Mouse (Mus musculus) midbrain, embryonic 12.5 days (tissue): ENCODE data around the gene Cdh22. TPM values are rescaled to one million over a fixed set of nuclear protein-coding genes. Genes with fewer than 3 reads are reported as not detected.

Source experiments
- ATAC-seq: fragments of 200-750 bp; cut with Nextera tagmentation; 2 replicates; pipeline ENCODE4 v1.8.0; 2017; ENCODE audit warnings: low read depth, moderate TSS enrichment, moderate library complexity; ENCODE audit not compliant: low FRiP score
- H3K27ac ChIP-seq: fragments of 300-500 bp; sonication (generic); replicated peaks from 2 replicates; pipeline ENCODE4 v1.5.1; 2016; ENCODE audit warnings: mild to moderate bottlenecking
- H3K27me3 ChIP-seq: fragments of 300-500 bp; sonication (generic); 2 replicates; pipeline ENCODE4 v1.6.1; 2016; ENCODE audit warnings: mild to moderate bottlenecking
- H3K36me3 ChIP-seq: fragments of 300-500 bp; sonication (generic); 2 replicates; pipeline ENCODE4 v1.6.1; 2016
- H3K4me1 ChIP-seq: fragments of 300-500 bp; sonication (generic); 2 replicates; pipeline ENCODE4 v1.6.1; 2016
- H3K4me2 ChIP-seq: fragments of 300-500 bp; sonication (generic); replicated peaks from 2 replicates; pipeline ENCODE4 v1.6.1; 2016; ENCODE audit warnings: mild to moderate bottlenecking, moderate library complexity
- H3K4me3 ChIP-seq: fragments of 300-500 bp; sonication (generic); 2 replicates; pipeline ENCODE4 v1.5.1; 2016; ENCODE audit warnings: mild to moderate bottlenecking
- H3K9ac ChIP-seq: fragments of 300-500 bp; sonication (generic); replicated peaks from 2 replicates; pipeline ENCODE4 v1.6.1; 2016; ENCODE audit warnings: mild to moderate bottlenecking, moderate library complexity
- H3K9me3 ChIP-seq: fragments of 300-500 bp; sonication (generic); 2 replicates; pipeline ENCODE4 v1.6.1; 2016; ENCODE audit warnings: mild to moderate bottlenecking
- WGBS: fragments of 180-500 bp; shearing (Covaris S2); methylation state at CpG from one replicate; pipeline ENCODE4 v1.1.7; 2016; 5-methylcytosine and 5-hydroxymethylcytosine counted together
- polyA plus RNA-seq: library from polyadenylated mRNA; unstranded; fragments of >200 nt; fragmentation: Nextera tagmentation; extraction: Ambion mirVana; gene quantifications from 2 replicates; pipeline ENCODE4 v1.2.1, GENCODE M21; 2016

The Cdh22 gene
- polyA plus RNA-seq, 1 experiment from 2014 or later = 18.8 TPM

GRCm38 (mm10) chr2:165131428-165131827 lies 103.2 kb downstream of the Cdh22 start:
- Histone ChIP-seq H3K9ac (no peak overlapping the region), H3K9me3 (no peaks in the 10 kb centered on the region), H3K27ac (peak overlapping the region; percentile 76), H3K4me2 (peak overlapping the region; percentile 18; the same call in 1 of the 2 replicates), H3K4me3 (no peak overlapping the region), H3K36me3 (no peaks in the 10 kb centered on the region), H3K27me3 (peaks cover 37% of the 10 kb centered on the region), H3K4me1 (peaks cover 86% of the 10 kb centered on the region)
- peak; percentile 48 for ATAC-seq
- WGBS = 9% methylated on average over 12 of the region's 12 CpGs

DNA sequence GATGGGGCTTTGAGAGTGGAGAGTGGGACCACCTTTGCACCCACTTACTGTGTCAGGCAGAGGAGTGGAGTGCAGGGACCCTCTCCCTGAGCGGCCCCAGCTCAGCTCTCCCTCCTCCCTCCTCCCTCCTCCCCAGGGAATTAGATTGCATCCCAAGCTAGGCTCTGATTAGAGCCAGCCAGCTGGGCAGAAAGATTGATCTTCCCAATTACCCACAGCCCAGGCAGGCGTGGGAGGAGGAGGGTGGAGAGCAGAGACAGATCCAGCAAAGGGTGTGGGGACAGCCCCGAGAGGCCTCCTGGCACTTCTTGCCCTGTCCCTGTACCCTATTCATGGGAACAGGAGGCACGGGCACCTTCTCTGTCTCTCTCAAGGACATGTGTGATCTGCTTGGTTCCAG lies 105.5 kb downstream of the Cdh22 start:
- no peak overlapping the region for H3K4me2 ChIP-seq
- no peaks in the 10 kb centered on the region for H3K36me3 ChIP-seq
- peaks cover 50% of the 10 kb centered on the region for H3K27me3 ChIP-seq
- ATAC-seq = no peak
- 0 out of 2 replicates have a peak overlapping the region, but pooled peaks have one; percentile 39 for H3K27ac ChIP-seq
- H3K4me3 ChIP-seq = no peak overlapping the region
- 50% methylated on average over 4 of the region's 4 CpGs for WGBS
- no peaks in the 10 kb centered on the region for H3K9me3 ChIP-seq
- no peak overlapping the region for H3K9ac ChIP-seq
- peaks cover 67% of the 10 kb centered on the region for H3K4me1 ChIP-seq

- Histone ChIP-seq H3K4me3 (no peak overlapping the region), H3K9ac (no peak overlapping the region), H3K4me1 (peaks cover 46% of the 10 kb centered on the region), H3K27ac (peak overlapping the region; percentile 60), H3K9me3 (no peaks in the 10 kb centered on the region), H3K36me3 (0 out of 2 replicates have a peak, but pooled peaks cover 11% of the 10 kb centered on the region), H3K27me3 (peaks cover 53% of the 10 kb centered on the region), H3K4me2 (no peak overlapping the region)
- 0 out of 2 replicates have a peak, but pooled peaks have one; percentile 41 for ATAC-seq
- 12% methylated on average over 10 of the region's 10 CpGs for WGBS
These were observed 107.6 kb downstream of the Cdh22 start for GRCm38 (mm10) chr2:165126896-165127562.

GRCm38 (mm10) chr2:165121206-165121840 lies 113.3 kb downstream of the Cdh22 start:
- H3K4me3 ChIP-seq = no peak overlapping the region
- H3K36me3 ChIP-seq = 0 out of 2 replicates have a peak, but pooled peaks cover 11% of the 10 kb centered on the region
- H3K27me3 ChIP-seq = peaks cover 64% of the 10 kb centered on the region
- H3K4me1 ChIP-seq = peaks cover 18% of the 10 kb centered on the region
- no peak overlapping the region for H3K9ac ChIP-seq
- no peaks in the 10 kb centered on the region for H3K9me3 ChIP-seq
- H3K4me2 ChIP-seq = no peak overlapping the region; the same call in 1 of the 2 replicates
- no peak overlapping the region for H3K27ac ChIP-seq
- 0 out of 2 replicates have a peak, but pooled peaks have one; percentile 38 for ATAC-seq
- 34% methylated on average over 10 of the region's 10 CpGs for WGBS

DNA sequence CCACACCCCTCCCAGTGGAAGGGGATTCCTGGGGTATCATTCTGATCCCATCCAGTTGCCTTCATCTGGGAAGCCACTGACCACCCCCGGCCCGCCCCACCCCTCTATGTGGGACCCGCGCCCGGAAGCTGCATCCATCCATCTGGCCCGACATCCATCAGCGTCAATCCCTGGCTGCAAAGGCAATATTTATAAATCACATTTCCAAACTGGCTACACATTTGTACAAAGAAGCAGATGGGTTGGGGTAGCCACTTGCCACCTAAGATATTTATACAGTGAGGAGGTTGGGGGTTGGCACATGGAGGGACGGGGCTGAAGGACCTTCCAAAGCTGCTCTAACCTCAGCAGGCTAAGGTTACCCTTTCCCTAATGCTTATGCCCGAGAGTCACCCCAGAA lies 113.9 kb downstream of the Cdh22 start:
- H3K9me3 ChIP-seq = no peaks in the 10 kb centered on the region
- H3K4me1 ChIP-seq = peaks cover 16% of the 10 kb centered on the region
- no peak overlapping the region for H3K27ac ChIP-seq
- 0 out of 2 replicates have a peak, but pooled peaks cover 11% of the 10 kb centered on the region for H3K36me3 ChIP-seq
- ATAC-seq = no peak
- H3K27me3 ChIP-seq = peaks cover 64% of the 10 kb centered on the region
- no peak overlapping the region for H3K9ac ChIP-seq
- 86% methylated on average over 9 of the region's 9 CpGs for WGBS
- H3K4me2 ChIP-seq = no peak overlapping the region
- H3K4me3 ChIP-seq = no peak overlapping the region

DNA sequence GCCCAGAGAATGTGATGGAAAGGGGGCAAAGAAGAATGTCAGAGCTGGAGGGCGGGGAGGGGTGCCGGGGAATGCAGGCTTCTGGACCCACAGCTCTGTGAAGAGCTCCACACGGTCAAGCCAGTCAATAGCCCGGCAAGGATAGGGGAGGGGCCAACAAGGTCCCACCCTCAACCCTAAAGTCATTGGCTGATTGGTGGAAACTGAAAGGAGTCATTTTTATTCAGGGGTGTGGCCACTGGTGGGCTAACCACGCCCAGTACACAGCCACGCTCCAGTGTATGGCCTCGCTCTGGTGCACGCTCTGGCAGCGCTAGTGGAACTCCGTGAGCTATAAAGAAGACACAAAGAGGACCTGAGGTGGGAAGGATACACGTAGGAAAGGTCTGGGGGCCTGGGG lies 120.9 kb downstream of the Cdh22 start:
- Histone ChIP-seq H3K4me2 (no peak overlapping the region), H3K27me3 (peaks cover 99% of the 10 kb centered on the region), H3K4me1 (peaks cover 16% of the 10 kb centered on the region), H3K9me3 (no peaks in the 10 kb centered on the region), H3K4me3 (no peak overlapping the region), H3K27ac (no peak overlapping the region), H3K36me3 (no peaks in the 10 kb centered on the region), H3K9ac (no peak overlapping the region)
- 25% methylated on average over 11 of the region's 11 CpGs for WGBS
- peak; percentile 61 for ATAC-seq

DNA sequence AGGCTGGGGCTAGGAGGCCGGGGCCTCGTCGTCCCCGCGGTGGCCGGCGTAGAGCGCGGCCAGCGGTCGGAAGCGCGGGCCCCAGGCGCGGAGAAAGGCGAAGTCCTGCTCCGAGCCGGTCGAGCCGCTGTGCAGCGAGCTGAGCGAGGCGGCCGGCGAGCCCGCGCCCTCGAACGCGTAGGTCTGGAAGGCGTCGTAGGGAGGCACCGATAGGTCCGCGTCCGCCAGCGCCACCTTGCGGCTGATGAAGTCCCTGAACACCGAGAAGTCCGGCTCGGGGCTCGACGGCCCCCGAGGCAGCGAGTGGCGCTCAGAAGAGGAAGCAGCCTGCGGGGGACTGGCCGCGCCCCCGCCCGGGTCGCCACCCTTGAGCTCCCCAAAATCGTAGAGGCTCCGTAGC lies 122.5 kb downstream of the Cdh22 start:
- Histone ChIP-seq H3K36me3 (no peaks in the 10 kb centered on the region), H3K27ac (no peak overlapping the region), H3K4me1 (peaks cover 14% of the 10 kb centered on the region), H3K9me3 (no peaks in the 10 kb centered on the region), H3K27me3 (peaks cover 97% of the 10 kb centered on the region), H3K4me3 (no peak overlapping the region), H3K4me2 (peak overlapping the region; percentile 24), H3K9ac (no peak overlapping the region)
- peak; percentile 69 for ATAC-seq
- under 1% methylated on average over 54 of the region's 54 CpGs for WGBS

GRCm38 (mm10) chr2:165106585-165106984 lies 128.1 kb downstream of the Cdh22 start:
- Histone ChIP-seq H3K4me3 (no peak overlapping the region), H3K4me2 (no peak overlapping the region), H3K27ac (no peak overlapping the region), H3K27me3 (peaks cover 89% of the 10 kb centered on the region), H3K9me3 (no peaks in the 10 kb centered on the region), H3K9ac (no peak overlapping the region), H3K36me3 (no peaks in the 10 kb centered on the region), H3K4me1 (peaks cover 18% of the 10 kb centered on the region)
- WGBS = 22% methylated on average over 18 of the region's 18 CpGs
- no peak for ATAC-seq

- Histone ChIP-seq H3K36me3 (no peaks in the 10 kb centered on the region), H3K9me3 (no peaks in the 10 kb centered on the region), H3K4me3 (no peak overlapping the region), H3K4me2 (no peak overlapping the region), H3K4me1 (peaks cover 22% of the 10 kb centered on the region), H3K27ac (no peak overlapping the region), H3K27me3 (peaks cover 88% of the 10 kb centered on the region), H3K9ac (0 out of 2 replicates have a peak overlapping the region, but pooled peaks have one; percentile 24)
- 67% methylated on average over 16 of the region's 16 CpGs for whole genome bisulfite sequencing
- no peak for ATAC-seq
These were observed 129.1 kb downstream of the Cdh22 start for GRCm38 (mm10) chr2:165105513-165106079.

DNA sequence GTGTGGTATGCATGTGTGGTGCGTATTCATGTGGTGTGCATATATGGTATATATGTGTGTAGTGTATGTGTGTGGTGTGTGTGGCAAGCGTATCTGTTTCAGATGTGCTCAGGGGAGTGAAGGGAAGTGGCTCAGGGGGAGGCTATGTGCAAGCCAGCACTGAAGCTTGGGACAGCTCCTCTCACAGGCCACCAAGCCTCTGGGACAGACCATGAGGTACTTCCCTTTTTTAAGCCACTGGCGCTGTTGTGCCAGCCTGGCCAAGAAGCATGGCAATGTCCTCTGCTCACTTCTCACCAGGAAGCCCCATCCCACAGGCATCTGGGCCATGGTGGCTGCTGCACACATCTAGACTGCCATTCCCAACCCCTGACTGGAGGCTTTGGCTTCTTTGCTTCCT lies 131.7 kb downstream of the Cdh22 start:
- H3K4me1 ChIP-seq = peaks cover 26% of the 10 kb centered on the region
- no peak for ATAC-seq
- H3K9me3 ChIP-seq = no peaks in the 10 kb centered on the region
- H3K9ac ChIP-seq = no peak overlapping the region
- H3K4me3 ChIP-seq = no peak overlapping the region
- no peak overlapping the region for H3K4me2 ChIP-seq
- 84% methylated on average over 3 of the region's 3 CpGs for WGBS
- no peaks in the 10 kb centered on the region for H3K36me3 ChIP-seq
- peaks cover 78% of the 10 kb centered on the region for H3K27me3 ChIP-seq
- no peak overlapping the region for H3K27ac ChIP-seq

DNA sequence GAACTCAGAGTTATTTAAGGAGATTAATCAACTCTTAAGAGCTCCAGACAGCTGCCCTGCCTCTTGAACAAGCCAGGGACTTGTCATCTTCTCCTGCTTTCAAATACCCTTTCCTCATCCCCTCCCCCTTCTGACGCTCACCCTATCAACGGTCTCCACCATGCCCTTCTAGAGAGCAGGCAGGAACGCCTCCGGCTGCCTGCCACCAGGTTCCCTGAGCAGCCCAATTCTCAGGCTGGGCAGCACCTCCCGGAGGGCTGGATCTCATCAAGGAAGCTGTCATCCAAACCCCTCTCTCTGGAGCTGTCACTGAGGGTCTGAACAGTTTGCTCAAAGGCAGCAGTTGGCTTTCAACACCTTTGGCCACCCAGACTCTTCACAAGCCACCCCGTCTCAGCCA lies 133.9 kb downstream of the Cdh22 start:
- no peak overlapping the region for H3K4me2 ChIP-seq
- 7% methylated on average over 6 of the region's 6 CpGs for WGBS
- no peaks in the 10 kb centered on the region for H3K36me3 ChIP-seq
- no peak overlapping the region for H3K27ac ChIP-seq
- peaks cover 32% of the 10 kb centered on the region for H3K4me1 ChIP-seq
- ATAC-seq = no peak
- H3K9ac ChIP-seq = no peak overlapping the region
- H3K27me3 ChIP-seq = peaks cover 77% of the 10 kb centered on the region
- no peaks in the 10 kb centered on the region for H3K9me3 ChIP-seq
- H3K4me3 ChIP-seq = no peak overlapping the region

DNA sequence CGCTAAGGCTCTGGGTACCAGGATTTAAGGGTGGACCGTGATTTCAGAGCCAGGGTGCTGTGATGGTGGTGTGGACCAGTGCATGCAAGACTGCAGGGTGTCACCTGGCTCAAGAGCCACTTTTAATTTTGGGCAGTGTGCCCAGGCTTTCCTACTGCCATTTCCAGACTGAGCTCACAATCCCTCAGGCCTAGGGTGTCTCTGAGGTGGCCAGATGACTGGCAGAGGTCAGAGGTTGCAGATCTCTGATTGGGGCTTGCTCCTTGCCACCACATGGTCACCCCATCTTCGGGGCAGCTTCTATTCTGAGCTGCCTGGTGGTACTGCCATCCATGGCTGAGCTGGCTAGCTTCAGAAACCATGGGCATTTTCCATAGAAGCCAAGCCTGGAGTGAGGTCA lies 135.8 kb downstream of the Cdh22 start:
- H3K9me3 ChIP-seq = no peaks in the 10 kb centered on the region
- 86% methylated on average over 3 of the region's 3 CpGs for WGBS
- no peak overlapping the region for H3K4me3 ChIP-seq
- no peak for ATAC-seq
- no peak overlapping the region for H3K9ac ChIP-seq
- H3K4me1 ChIP-seq = peaks cover 32% of the 10 kb centered on the region
- H3K4me2 ChIP-seq = no peak overlapping the region
- no peaks in the 10 kb centered on the region for H3K36me3 ChIP-seq
- H3K27ac ChIP-seq = no peak overlapping the region
- H3K27me3 ChIP-seq = peaks cover 72% of the 10 kb centered on the region
